Mouse (Mus musculus) ES-CJ7 (cell line): Measurements from ENCODE around the gene Pou2f2.
"Not testable (repeated sequence)": the region's sequence is repeated elsewhere in the genome, so short reads cannot be mapped to it uniquely, and the experiment has no call there.

ENCODE experiments used
- DNase-seq: peaks from one replicate; pipeline ENCODE4 v3.0.0; 2011; ENCODE audit warnings: low read depth, low spot score

The Pou2f2 gene

GRCm38 (mm10) chr7:25063346-25063745 is 116.2 kb downstream of the Pou2f2 start:
- DNase-seq: no peak

DNA sequence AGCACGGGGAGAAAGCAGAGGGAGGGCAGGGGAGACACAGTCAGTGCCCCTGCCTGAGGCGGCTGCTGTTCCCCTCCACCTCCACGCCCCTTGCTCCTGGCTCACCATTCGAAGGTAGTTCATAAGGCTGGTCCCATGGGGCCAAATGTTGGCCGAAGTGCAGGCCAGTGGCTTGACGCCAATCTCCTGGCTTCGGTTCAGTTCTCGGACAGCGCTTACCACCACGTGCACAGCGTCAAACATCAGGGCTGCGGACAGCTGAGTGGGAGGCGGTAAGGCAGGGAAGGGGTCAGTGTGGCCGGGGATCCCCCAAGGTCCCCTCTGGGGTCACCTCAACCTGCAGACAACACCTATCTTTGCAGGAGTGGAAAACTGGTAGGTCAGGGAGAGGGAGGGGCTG is 120.7 kb downstream of the Pou2f2 start:
- DNase-seq: no peak

DNA sequence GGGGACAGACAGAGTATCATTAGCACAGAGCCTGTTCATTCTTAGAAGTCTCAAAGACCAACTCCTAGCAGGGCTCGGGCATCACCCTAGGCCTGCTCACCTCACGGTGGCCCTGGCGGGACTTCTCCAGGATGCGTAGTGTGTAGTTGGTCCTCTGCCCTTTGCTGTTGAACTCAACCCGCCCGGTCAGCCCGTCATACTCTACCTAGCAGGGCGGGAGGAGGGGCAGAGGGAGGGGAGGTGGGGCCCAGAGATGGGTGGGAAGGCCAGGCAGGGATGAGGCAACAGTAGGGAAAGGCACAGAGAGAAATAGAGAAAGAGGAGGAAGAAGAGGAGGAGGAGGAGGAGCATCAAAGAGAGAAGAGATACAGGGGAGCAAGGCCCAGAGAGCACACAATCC is 121.1 kb downstream of the Pou2f2 start:
- DNase-seq: no peak

GRCm38 (mm10) chr7:25057888-25058287 is 121.6 kb downstream of the Pou2f2 start:
- no peak for DNase-seq

GRCm38 (mm10) chr7:25056951-25057350 is 122.6 kb downstream of the Pou2f2 start:
- no peak for DNase-seq

DNA sequence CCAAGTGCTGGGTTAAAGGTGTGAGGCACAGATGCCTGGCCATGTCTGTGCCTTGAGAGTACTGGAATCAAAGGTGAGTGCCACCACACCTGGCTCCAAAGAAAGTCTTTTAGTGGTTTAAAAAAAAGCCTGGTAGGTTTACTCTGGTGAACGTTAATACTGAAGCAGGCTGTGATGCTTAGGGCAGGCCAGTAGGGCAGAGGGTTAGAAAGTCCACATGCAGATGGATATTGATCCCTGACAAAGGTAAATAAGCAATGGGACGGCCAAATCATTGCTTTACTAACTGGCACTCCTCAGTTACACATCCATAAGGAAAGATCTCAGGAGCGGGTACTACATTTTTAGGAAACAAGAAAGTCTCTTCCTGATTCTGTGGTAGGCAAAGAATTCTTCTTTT is 126.9 kb downstream of the Pou2f2 start:
- no peak for DNase-seq

- no peak for DNase-seq
Observed at GRCm38 (mm10) chr7:25049295-25049930, 130.1 kb downstream of the Pou2f2 start.

GRCm38 (mm10) chr7:25047363-25047762 is 132.2 kb downstream of the Pou2f2 start:
- no peak for DNase-seq

DNA sequence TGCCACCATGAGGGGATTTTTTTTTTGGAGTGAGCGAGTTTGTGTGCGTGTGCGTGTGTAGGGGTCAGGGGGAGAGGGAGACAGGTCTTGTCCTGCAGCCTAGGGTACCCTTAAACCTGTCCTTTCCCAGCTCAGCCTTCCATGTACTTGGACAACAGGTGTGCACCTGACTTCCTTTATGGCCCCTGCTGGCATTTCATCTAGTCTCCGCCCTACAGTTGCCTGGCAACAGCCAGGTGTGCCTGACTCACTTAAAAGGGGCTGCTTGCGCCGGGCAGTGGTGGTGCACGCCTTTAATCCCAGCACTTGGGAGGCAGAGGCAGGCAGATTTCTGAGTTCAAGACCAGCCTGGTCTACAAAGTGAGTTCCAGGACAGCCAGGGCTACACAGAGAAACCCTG is 134.9 kb downstream of the Pou2f2 start:
- not testable (repeated sequence) for DNase-seq

DNA sequence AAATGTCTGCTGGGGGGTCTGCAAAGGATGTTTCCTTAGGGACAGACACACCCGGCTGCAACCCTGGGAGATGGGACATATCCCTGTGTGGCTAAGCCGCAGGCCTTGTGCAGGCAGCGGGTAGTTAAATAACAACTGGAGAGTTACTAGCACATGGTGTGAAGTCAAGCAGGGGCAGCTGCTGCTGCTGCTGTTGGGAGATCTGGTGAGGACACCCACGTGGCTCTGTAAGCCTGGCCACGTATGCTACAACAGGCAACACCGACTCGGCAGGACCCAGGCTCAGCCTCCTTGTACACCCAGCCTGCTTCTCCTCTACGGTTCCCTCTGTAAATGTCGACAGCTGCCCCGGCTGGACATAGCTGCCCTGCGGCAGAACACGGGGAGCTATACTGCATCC is 137.6 kb downstream of the Pou2f2 start:
- DNase-seq: no peak
